Mouse (Mus musculus) spleen, adult 2 months (tissue): ENCODE data around the gene Als2. TPM values are rescaled to one million over a fixed set of nuclear protein-coding genes. Genes with fewer than 3 reads are reported as not detected.

Source experiments
- DNase-seq, 2 experiments: peaks; one replicate each; pipeline versions ENCODE4 v3.0.0 to v3.0.0-alpha.2; 2012 to 2021; ENCODE audit warnings: low spot score in 2 of 2, low read depth in 1 of 2
- H3K27ac ChIP-seq: fragments of 200-500 bp; 2 replicates; pipeline ENCODE4 v1.5.1; 2012; ENCODE audit warnings: low read length, inconsistent platforms; ENCODE audit not compliant: insufficient read depth
- H3K27me3 ChIP-seq: fragments of 200-500 bp; 2 replicates; pipeline ENCODE4 v1.6.1; 2012; ENCODE audit warnings: mild to moderate bottlenecking, moderate library complexity, low read length, inconsistent platforms; ENCODE audit not compliant: control insufficient read depth, insufficient read depth
- H3K36me3 ChIP-seq: fragments of 200-500 bp; 2 replicates; pipeline ENCODE4 v1.6.1; 2012; ENCODE audit warnings: mild to moderate bottlenecking, low read length, inconsistent platforms; ENCODE audit not compliant: control insufficient read depth, insufficient read depth
- H3K4me1 ChIP-seq: fragments of 200-500 bp; 2 replicates; pipeline ENCODE4 v1.6.1; 2011; ENCODE audit warnings: inconsistent platforms; ENCODE audit not compliant: control insufficient read depth, insufficient read depth, insufficient read length
- H3K4me3 ChIP-seq: fragments of 200-500 bp; 2 replicates; pipeline ENCODE4 v1.5.1; 2011; ENCODE audit warnings: mild to moderate bottlenecking, inconsistent platforms; ENCODE audit not compliant: insufficient read depth, insufficient read length; ENCODE audit errors: extremely low read depth
- CTCF ChIP-seq: fragments of 200-500 bp; IDR thresholded peaks from 2 replicates; pipeline ENCODE4 v1.5.1; 2011; ENCODE audit warnings: mild to moderate bottlenecking, inconsistent platforms; ENCODE audit not compliant: insufficient read depth, insufficient read length, insufficient replicate concordance; ENCODE audit errors: extremely low read depth
- POLR2A ChIP-seq: fragments of 200-500 bp; IDR thresholded peaks from 2 replicates; pipeline ENCODE4 v1.6.1; 2011; ENCODE audit warnings: low read depth, low read length, inconsistent platforms
- WGBS: fragments of 180-500 bp; shearing (Covaris S2); methylation state at CpG from one replicate; pipeline ENCODE4 v1.1.7; 2018; 5-methylcytosine and 5-hydroxymethylcytosine counted together
- polyA plus RNA-seq: library from polyadenylated mRNA; depleted of rRNA; stranded (reverse); fragments of >200 nt; gene quantifications from 2 replicates; pipeline ENCODE4 v1.2.3, GENCODE M21; 2012; rRNA removed

The Als2 gene
- polyA plus RNA-seq, 1 experiment, result 3.0 TPM

DNA sequence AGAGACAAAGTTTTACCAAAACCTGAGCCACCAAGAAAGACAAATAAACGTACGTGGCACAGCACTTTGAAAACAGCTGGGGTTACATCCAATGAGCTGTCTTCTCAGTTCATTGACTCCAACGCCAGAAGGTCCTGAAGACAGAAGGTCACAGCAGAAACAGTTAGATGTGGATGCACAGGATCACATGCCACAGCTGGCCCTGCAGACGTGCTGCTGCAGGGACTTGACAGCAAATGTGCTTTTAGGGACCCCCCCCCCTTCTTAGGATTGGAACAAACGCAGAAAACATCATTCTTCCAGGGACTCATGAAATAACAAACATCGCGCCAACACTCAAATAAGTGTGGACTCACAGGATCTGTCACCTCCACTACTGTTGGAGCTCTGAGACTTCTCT, 108.2 kb downstream of the Als2 start:
- H3K36me3 ChIP-seq, result no peaks in the 10 kb centered on the region
- 86% methylated on average over 7 of the region's 7 CpGs for WGBS
- no peak for DNase-seq
- TF ChIP-seq CTCF (no peak), POLR2A (no peak)
- no peaks in the 10 kb centered on the region for H3K4me1 ChIP-seq
- no peaks in the 10 kb centered on the region for H3K27me3 ChIP-seq
- H3K27ac ChIP-seq, result no peak overlapping the region
- H3K4me3 ChIP-seq, result no peak overlapping the region

DNA sequence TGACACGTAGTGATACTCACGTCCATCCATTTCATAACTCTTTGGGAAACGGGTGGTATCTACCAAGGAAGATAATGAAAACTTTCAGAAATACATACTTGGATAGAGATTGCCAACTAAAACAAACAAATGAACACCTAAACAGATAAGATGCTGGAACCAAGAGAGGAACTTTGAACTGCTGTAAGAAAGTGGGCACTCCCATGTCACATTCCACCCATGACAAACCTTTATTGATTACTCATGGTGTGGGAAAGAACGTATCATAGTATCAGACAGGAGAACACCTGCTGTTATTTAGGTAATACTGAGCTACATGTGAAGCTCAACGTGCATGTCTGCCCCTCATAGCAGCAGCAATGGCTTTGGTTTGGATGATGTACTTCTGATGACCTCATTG, 111.5 kb downstream of the Als2 start:
- WGBS, result 78% methylated on average over 5 of the region's 5 CpGs
- no peak overlapping the region for H3K27ac ChIP-seq
- H3K27me3 ChIP-seq, result no peaks in the 10 kb centered on the region
- TF ChIP-seq POLR2A (no peak), CTCF (no peak)
- DNase-seq, result no peak
- no peaks in the 10 kb centered on the region for H3K36me3 ChIP-seq
- no peaks in the 10 kb centered on the region for H3K4me1 ChIP-seq
- no peak overlapping the region for H3K4me3 ChIP-seq

GRCm38 (mm10) chr1:59119720-59120457, 117.1 kb downstream of the Als2 start, which contains the start of gene Tmem237:
Gene Tmem237 (minus strand): TSS chr1:59120408.
- H3K4me1 ChIP-seq, result peaks cover 4% of the 10 kb centered on the region
- no peak for TF ChIP-seq CTCF
- no peak for TF ChIP-seq POLR2A
- under 1% methylated on average over 74 of the region's 74 CpGs for WGBS
- H3K27ac ChIP-seq, result peak within 1 kb of the TSS; percentile 76
- no peaks in the 10 kb centered on the region for H3K36me3 ChIP-seq
- H3K27me3 ChIP-seq, result 0 out of 2 replicates have a peak, but pooled peaks cover 2% of the 10 kb centered on the region
- DNase-seq, result peak; percentile 74 to 86
- H3K4me3 ChIP-seq, result peak within 1 kb of the TSS; percentile 93

Other genes starting within 250 kb of the Als2 start
- not detected in 2 replicates for gene C2cd6, start 142.3 kb downstream of the Als2 start, polyA plus RNA-seq
- gene Tmem237, start 116.8 kb downstream of the Als2 start, polyA plus RNA-seq, result 1.2 and 1.4 TPM in 2 replicates
- gene Mpp4, start 73.8 kb downstream of the Als2 start, polyA plus RNA-seq, result 0.56 and 0.58 TPM in 2 replicates
- 0.05 TPM in 1 of 2 replicates, not detected in the other for gene Cdk15, start 19.7 kb upstream of the Als2 start, polyA plus RNA-seq
- 4.5 and 5.7 TPM in 2 replicates for gene Fzd7, start 245.2 kb upstream of the Als2 start, polyA plus RNA-seq